10 mouse cellular contexts compared by ENCODE assay signal in the genomic region with DNA sequence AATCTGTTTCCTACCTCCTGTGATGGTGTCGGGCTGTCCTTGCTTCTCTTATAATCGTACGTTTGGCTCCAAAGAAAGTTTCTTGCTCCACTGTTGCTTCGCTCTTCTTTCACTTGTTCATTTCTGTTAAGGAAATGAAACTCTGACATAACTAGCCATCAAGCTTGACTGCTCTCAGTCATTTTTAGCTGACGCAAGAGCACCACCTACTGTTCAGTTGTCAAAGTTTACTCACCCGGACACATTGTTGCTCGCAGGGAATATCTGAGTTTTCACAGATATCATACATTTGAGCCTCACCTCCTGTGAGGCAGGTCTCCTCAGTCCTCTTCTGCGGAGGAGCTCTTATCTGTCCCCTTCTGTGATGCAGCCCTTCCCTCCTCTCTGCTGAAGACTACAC. TPM values are rescaled to one million over a fixed set of nuclear protein-coding genes. Genes with fewer than 3 reads are reported as not detected.
DNase-seq lines count a peak whose midpoint lies in the region; ATAC-seq and TF ChIP-seq lines count a peak whose summit lies in the region.
"Had no signal": no experiment of that assay in that cellular context is flagged by ENCODE, and none has a peak within 500 bp of the region (broad histone marks: within the 10 kb centered on the region; RNA-seq: fewer than 3 reads in every experiment).

No protein-coding gene starts in this region.

- TF ChIP-seq EP300 in CH12.LX (IDR thresholded peaks at IDR 0.05; ENCODE audit: low read length), result peak; percentile 99

- no peak overlapping the region for H3K9ac ChIP-seq in heart, embryonic 11.5 days (ENCODE audit: low read depth, low read length)
- H3K9ac ChIP-seq in CH12.LX (ENCODE audit: insufficient read depth, low read depth), result no peak overlapping the region
- H3K9ac ChIP-seq: embryonic facial prominence, embryonic 15.5 days had no signal

- TF ChIP-seq POLR2A in CH12.LX (IDR thresholded peaks at IDR 0.05; ENCODE audit: low read depth, low read length), result no peak
- TF ChIP-seq POLR2A in brain, embryonic 14.5 days (IDR thresholded peaks at IDR 0.05; ENCODE audit: borderline replicate concordance, extremely low read depth, insufficient read depth, insufficient read length, poor library complexity, severe bottlenecking), result no peak

- no peaks in the 10 kb centered on the region for H3K27me3 ChIP-seq in heart, embryonic 11.5 days (ENCODE audit: control insufficient read depth, insufficient read depth, low read length)
- H3K27me3 ChIP-seq in CH12.LX (replicated peaks), result no peaks in the 10 kb centered on the region
- H3K27me3 ChIP-seq: embryonic facial prominence, embryonic 15.5 days had no signal

- H3K36me3 ChIP-seq in heart, embryonic 11.5 days (ENCODE audit: control insufficient read depth, insufficient read depth, low read length), result peaks cover 12% of the 10 kb centered on the region
- H3K36me3 ChIP-seq in CH12.LX (replicated peaks in 1 of 2; ENCODE audit: control insufficient read depth in 1 of 2, insufficient read depth in 1 of 2, low read length in 1 of 2), result peaks cover 0 to 31% of the 10 kb centered on the region in 2 experiments

- TF ChIP-seq CTCF in CH12.LX (conservative IDR thresholded peaks at IDR 0.05 in 1 of 2, IDR thresholded peaks at IDR 0.05 in 1 of 2; ENCODE audit: low read depth in 2 of 2, low read length in 2 of 2), result peak; percentile 65 to 94
- peak; percentile 73; the same call in 1 of the 2 replicates for TF ChIP-seq CTCF in brain, embryonic 14.5 days (IDR thresholded peaks at IDR 0.05; ENCODE audit: borderline replicate concordance, extremely low read depth, insufficient read depth, insufficient read length)

- no peak for ATAC-seq in heart, embryonic 11.5 days (replicated peaks; ENCODE audit: insufficient number of reproducible peaks, low FRiP score, low TSS enrichment)

- 51% methylated on average over 8 of the region's 8 CpGs for WGBS in heart, embryonic 11.5 days (ENCODE audit: insufficient replicate concordance)

- dilution Hi-C loops in CH12.LX (cut with MboI; ENCODE audit: extremely low pct_ligation_motif_present, extremely low pct_unique_long_range_greater_than_20kb, low sequenced_read_pairs), result no loop called here

- DNase-seq in heart, adult 8-10 months (ENCODE audit: low spot score), result peak; percentile 59
- DNase-seq in CH12.LX (ENCODE audit: extremely low read depth), result peak; percentile 90
- peak; percentile 78 for DNase-seq in brain, embryonic 14.5 days (ENCODE audit: low read depth)
- peak; percentile 14 for DNase-seq in gastrocnemius, postnatal 25 days
- peak; percentile 42 for DNase-seq in layer of hippocampus, adult 9-11 months
- peak; percentile 63 for DNase-seq in mesoderm, embryonic 11.5 days (ENCODE audit: low read depth, low spot score)
- DNase-seq in thymus, postnatal 25 days, result peak; percentile 32

- in situ Hi-C loops in CH12.LX (cut with MboI; ENCODE audit: low pct_ligation_motif_present, low pct_unique_long_range_greater_than_20kb, low sequenced_read_pairs), result loop anchor here (10.0 kb wide), 2 partner anchors 165 to 245 kb away; partner anchors contain the start of gene Amotl2

- peak; percentile 97 for TF ChIP-seq RAD21 in CH12.LX (IDR thresholded peaks at IDR 0.05; ENCODE audit: low read depth, low read length)

- H3K27ac ChIP-seq in heart, embryonic 11.5 days (ENCODE audit: low read depth, low read length), result no peak overlapping the region
- H3K27ac ChIP-seq in CH12.LX (ENCODE audit: insufficient read depth, low read depth), result no peak overlapping the region
- H3K27ac ChIP-seq: embryonic facial prominence, embryonic 15.5 days; macrophage had no signal

- no peak overlapping the region for H3K4me3 ChIP-seq in heart, embryonic 11.5 days (ENCODE audit: low read depth, low read length)
- H3K4me3 ChIP-seq in CH12.LX (replicated peaks in 1 of 3; ENCODE audit: low read depth in 2 of 3, low read length in 2 of 3, poor library complexity in 1 of 3), result no peak overlapping the region
- H3K4me3 ChIP-seq: embryonic facial prominence, embryonic 15.5 days had no signal

- H3K4me1 ChIP-seq in heart, embryonic 11.5 days (ENCODE audit: control insufficient read depth, insufficient read depth, low read length), result no peaks in the 10 kb centered on the region
- H3K4me1 ChIP-seq in CH12.LX (ENCODE audit: control insufficient read depth in 1 of 2, insufficient read depth in 2 of 2), result peaks cover 4 to 18% of the 10 kb centered on the region in 2 experiments
- H3K4me1 ChIP-seq: embryonic facial prominence, embryonic 15.5 days had no signal

- H3K79me2 ChIP-seq in CH12.LX (replicated peaks; ENCODE audit: control insufficient read depth, extremely low read depth, insufficient read depth, poor library complexity, severe bottlenecking), result no peaks in the 10 kb centered on the region

- H3K4me2 ChIP-seq in heart, embryonic 11.5 days, result no peak overlapping the region
- H3K4me2 ChIP-seq in CH12.LX (ENCODE audit: insufficient read depth, low read depth, poor library complexity, severe bottlenecking), result no peak overlapping the region
- H3K4me2 ChIP-seq: embryonic facial prominence, embryonic 15.5 days had no signal

- H3K9me3 ChIP-seq in heart, embryonic 11.5 days (replicated peaks; ENCODE audit: control insufficient read depth, low read length), result no peaks in the 10 kb centered on the region
- H3K9me3 ChIP-seq in CH12.LX (replicated peaks; ENCODE audit: low read length), result no peaks in the 10 kb centered on the region
- H3K9me3 ChIP-seq: embryonic facial prominence, embryonic 15.5 days had no signal

TF ChIP-seq in CH12.LX, 34 proteins besides CTCF, POLR2A, EP300 and RAD21:
- TF ChIP-seq SMC3 (IDR thresholded peaks at IDR 0.05; ENCODE audit: low read depth, low read length) (peak; percentile 84), IRF4 (IDR thresholded peaks at IDR 0.05; ENCODE audit: low read depth, low read length) (peak; percentile 99), TCF12 (IDR thresholded peaks at IDR 0.05; ENCODE audit: low read depth, low read length) (peak; percentile 62), ETS1 (conservative IDR thresholded peaks at IDR 0.05; ENCODE audit: low read depth, low read length) (peak; percentile 68), NELFE (IDR thresholded peaks at IDR 0.05; ENCODE audit: low read depth, low read length) (no peak; the same call in 1 of the 2 replicates), BHLHE40 (IDR thresholded peaks at IDR 0.05; ENCODE audit: low read depth, low read length) (peak; percentile 42; the same call in 1 of the 2 replicates), RCOR1 (conservative IDR thresholded peaks at IDR 0.05; ENCODE audit: low read depth, low read length) (peak; percentile 87), ZKSCAN1 (IDR thresholded peaks at IDR 0.05; ENCODE audit: borderline replicate concordance, low read depth, low read length) (no peak), ZMIZ1 (IDR thresholded peaks at IDR 0.05; ENCODE audit: low read depth, low read length) (no peak), JUND (conservative IDR thresholded peaks at IDR 0.05; ENCODE audit: low read depth, low read length) (peak; percentile 96), USF1 (IDR thresholded peaks at IDR 0.05; ENCODE audit: low read depth, low read length) (no peak), MEF2A (IDR thresholded peaks at IDR 0.05; ENCODE audit: borderline replicate concordance, low read depth, low read length) (no peak), ZNF384 (IDR thresholded peaks at IDR 0.05; ENCODE audit: low read depth, low read length) (0 out of 2 replicates have a peak, but pooled peaks have one; percentile 12), MAFK (IDR thresholded peaks at IDR 0.05; ENCODE audit: insufficient replicate concordance, low read length) (peak; percentile 41; the same call in 1 of the 2 replicates), MYC (IDR thresholded peaks at IDR 0.05; ENCODE audit: low read depth, low read length) (peak; percentile 80), ZC3H11A (IDR thresholded peaks at IDR 0.05; ENCODE audit: low read depth, low read length) (no peak), JUN (IDR thresholded peaks at IDR 0.05; ENCODE audit: insufficient read depth, low read depth, low read length) (peak; percentile 92)

RNA-seq across cellular contexts. Expression of gene Ryk, which starts 44.8 kb away (rescaled TPM):
- 10 to 100 TPM; 35.0 to 41.6 (median 36.9) TPM for total RNA-seq in heart, adult 8-10 months (2022)
- polyA plus RNA-seq in heart, embryonic 11.5 days (2014; fragmentation: Nextera tagmentation; extraction: Ambion mirVana), result 17.4 and 20.4 TPM in 2 replicates
- 12.8 and 13.3 TPM in 2 replicates for total RNA-seq in CH12.LX (2012; rRNA removed)
- total RNA-seq in CH12.LX (2014; rRNA removed), result 27.2 and 28.3 TPM in 2 replicates
- 16.5 and 21.4 TPM in 2 replicates for polyA plus RNA-seq in CH12.LX (2012; ENCODE audit: insufficient read length, low read depth)
- 50.4 and 53.0 TPM in 2 replicates for polyA plus RNA-seq in brain, embryonic 14.5 days (2012; rRNA removed)
- total RNA-seq in gastrocnemius, postnatal 25 days (2021), result 10 to 100 TPM; 38.9 to 45.1 TPM

Comparison
In these comparisons a context has a peak if more than half of its experiments do, and no peak if none do; other contexts are left out.
1. DNase-seq: peak in every context shown above with its lines; median percentile 90 in CH12.LX; 78 in brain, embryonic 14.5 days; 63 in mesoderm, embryonic 11.5 days; 59 in heart, adult 8-10 months; 42 in layer of hippocampus, adult 9-11 months; 32 in thymus, postnatal 25 days; 14 in gastrocnemius, postnatal 25 days.